Mouse (Mus musculus) layer of hippocampus, postnatal 10 days (tissue): ENCODE results near the gene Ankrd61. TPM values are rescaled to one million over a fixed set of nuclear protein-coding genes. Genes with fewer than 3 reads are reported as not detected.

Source experiments
- DNase-seq, 2 experiments: peaks; one replicate each; pipeline ENCODE4 v3.0.0; 2021; ENCODE audit warnings: low spot score in 2 of 2
- total RNA-seq, 2 experiments: library from RNA; stranded (reverse); gene quantifications; 2 replicates each; pipeline ENCODE4 v1.2.3; 2021

Gene Ankrd61
- total RNA-seq, 2 experiments from 2014 or later: 0.25 TPM; not detected in 1

DNA sequence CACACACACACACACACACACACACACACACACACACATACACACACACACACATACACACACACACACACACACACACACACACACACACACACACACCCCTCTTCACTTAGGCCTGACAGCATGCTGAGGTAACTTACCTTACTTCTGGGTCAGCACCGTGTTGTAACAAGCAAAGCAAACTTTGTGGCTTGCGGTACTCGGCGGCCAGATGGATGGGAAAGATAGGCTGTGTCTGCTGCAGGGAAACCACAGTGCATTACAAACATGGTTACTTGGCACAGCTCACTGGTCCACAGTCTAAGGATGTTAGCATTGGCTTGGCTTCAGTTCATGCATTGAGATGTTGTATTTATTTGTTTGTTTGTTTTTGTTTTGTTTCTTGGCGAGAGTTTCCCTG lies 4.1 kb downstream of the Ankrd61 start:
- DNase-seq: no peak

DNA sequence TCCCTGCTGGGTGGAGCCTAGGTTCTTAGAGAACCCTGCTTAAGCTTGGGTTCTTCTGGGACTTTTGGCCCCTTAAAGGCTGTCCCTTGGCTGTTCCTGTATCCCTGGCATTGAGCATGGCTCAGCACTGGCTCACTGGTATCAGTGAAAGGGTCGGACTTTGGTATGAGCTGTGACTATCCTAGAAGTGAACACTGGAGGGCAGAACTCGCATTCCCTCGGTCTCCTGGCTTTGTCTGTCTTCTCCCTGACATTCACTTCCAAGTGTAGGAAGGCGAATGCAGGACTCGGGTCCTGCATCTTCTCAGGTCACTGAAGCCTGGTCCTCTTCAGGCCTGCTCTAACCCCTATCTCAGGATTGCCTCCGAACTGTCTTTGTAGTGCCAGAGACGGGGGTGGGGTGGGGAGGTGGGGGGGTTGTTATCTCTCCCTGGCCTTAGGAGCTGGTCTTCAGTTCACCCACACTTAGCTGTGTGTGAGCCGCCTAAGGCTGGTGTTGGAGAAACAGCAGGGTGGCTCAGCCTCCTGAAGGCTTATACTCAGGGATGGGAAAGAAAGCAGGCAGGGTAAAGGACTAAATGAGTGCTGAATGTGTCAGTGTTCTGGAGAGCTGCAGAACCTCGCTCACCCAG lies 5.1 kb downstream of the Ankrd61 start:
- DNase-seq: peak; percentile 28 to 39

DNA sequence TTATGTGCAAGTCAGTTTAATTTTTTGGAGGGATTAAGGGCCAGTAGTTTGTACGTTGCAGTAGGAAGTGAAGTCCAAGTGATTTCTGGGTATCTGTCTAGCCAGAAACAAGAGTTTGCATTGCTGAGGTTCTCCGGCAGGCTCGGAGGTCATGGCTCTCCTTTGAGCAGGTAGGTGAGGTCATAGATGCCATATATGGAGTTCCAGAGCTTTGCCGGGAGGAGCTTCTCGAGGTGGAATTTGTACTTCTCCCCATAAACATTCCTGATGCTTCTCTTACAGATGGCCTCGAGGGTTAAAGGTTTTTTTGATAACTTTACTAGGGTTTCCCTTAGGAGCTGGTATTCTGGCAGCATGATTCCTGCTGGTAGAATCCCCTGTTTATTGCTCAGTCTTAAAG lies 6.7 kb downstream of the Ankrd61 start:
- DNase-seq: no peak

DNA sequence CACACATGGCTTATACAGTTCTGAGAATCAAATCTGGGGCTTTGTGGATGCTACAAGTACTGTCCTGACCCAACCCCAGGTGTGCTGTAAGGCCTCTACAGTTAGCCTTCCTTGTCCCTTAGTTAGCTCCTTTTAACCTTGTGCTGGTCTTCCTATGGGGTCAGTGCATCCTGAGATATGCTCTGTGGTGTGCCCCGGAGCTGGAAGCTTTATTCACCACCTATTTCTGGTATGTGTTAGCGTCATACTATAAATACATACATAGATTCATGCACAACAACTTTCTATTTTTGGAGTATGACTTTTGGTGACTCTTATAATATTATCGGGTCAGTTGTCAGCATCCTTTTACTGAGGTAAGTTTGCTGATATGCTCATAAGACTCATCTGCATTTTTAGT lies 12.2 kb downstream of the Ankrd61 start:
- DNase-seq: no peak

DNA sequence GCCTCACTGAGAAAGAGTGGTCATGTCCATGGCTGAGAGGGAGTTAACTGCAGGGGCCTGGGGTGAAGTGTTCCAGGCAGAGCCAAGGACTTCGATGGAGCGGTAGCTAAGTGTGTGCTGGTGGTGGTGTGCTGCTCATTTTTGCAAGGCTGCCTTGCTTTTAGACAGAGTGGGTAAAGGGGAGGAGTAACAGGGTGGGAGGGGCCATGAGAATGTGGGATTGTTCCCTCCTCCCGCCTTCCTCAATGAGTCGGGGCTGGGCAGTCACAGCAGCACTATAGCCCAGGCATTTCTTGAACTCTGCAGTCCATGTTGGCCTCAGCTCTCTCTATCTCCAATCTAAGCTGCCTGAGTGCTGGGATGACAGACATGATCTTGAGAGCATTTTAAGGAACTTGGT lies 22.9 kb downstream of the Ankrd61 start:
- no peak for DNase-seq

DNA sequence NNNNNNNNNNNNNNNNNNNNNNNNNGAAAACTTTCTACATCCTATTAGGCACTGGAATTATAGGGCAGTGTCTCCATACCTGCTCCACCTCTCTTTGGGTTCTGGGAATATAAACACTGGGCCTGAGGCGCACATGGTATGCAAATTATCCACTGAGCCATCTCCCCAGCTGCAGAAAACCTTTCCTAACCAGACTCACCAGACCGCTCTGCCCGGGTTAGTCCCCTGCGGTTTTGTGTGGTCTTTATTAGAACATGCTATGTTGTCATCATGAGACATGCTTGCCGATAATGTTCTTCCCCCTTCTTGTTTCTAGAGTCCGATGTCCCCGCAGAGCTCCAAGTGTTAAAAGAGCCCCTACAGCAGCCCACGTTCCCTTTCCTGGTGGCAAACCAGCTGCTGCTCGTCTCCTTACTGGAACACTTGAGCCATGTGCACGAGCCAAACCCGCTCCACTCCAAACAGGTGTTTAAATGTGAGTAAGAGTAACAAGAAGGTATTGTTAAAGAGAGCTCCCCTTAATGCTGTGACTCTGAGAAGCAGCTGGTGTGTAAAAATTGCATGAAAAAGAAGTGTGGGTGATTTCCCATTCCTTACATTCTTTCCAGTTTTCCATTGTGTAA lies 25.8 kb downstream of the Ankrd61 start:
- DNase-seq: no peak

Other genes with a start within 250 kb of the Ankrd61 start
- 10 to 100 TPM; 26.7 to 28.0 TPM for gene Usp42, start 165.4 kb downstream of the Ankrd61 start, total RNA-seq
- gene Eif2ak1, start 79.9 kb downstream of the Ankrd61 start, total RNA-seq: 10 to 100 TPM; 39.5 to 40.7 TPM
- gene Aimp2, start 12.2 kb upstream of the Ankrd61 start, total RNA-seq: 10 to 100 TPM; 45.1 to 46.1 TPM
- 10 to 100 TPM; 19.3 to 21.5 TPM for gene Pms2, start 12.3 kb upstream of the Ankrd61 start, total RNA-seq
- gene Gm42421, start 30.5 kb upstream of the Ankrd61 start, total RNA-seq: 1 to 10 TPM in 1 of 2 experiments, under 1 TPM in 1; 0.80 to 3.3 TPM
- gene Rsph10b, start 35.4 kb upstream of the Ankrd61 start, total RNA-seq: 1 to 10 TPM; 5.5 to 6.9 TPM
- 10 to 100 TPM; 50.4 to 55.7 TPM for gene Ccz1, start 117.2 kb upstream of the Ankrd61 start, total RNA-seq
- gene Ocm, start 129.0 kb upstream of the Ankrd61 start, total RNA-seq: under 1 TPM in 1 of 2 experiments, not detected in 1; 0.59 TPM
- gene Lmtk2, start 202.8 kb upstream of the Ankrd61 start, total RNA-seq: 10 to 100 TPM; 83.0 to 91.0 TPM